Mouse (Mus musculus) frontal cortex, postnatal 10 days (tissue): ENCODE data around the gene Rasgrp2.

Source experiments
- DNase-seq, 2 experiments: peaks; one replicate each; pipeline ENCODE4 v3.0.0; 2022; ENCODE audit warnings: low spot score in 2 of 2, mixed read lengths in 1 of 2

The Rasgrp2 gene

GRCm38 (mm10) chr19:6382323-6382924 lies 16.7 kb upstream of the Rasgrp2 start:
- DNase-seq = no peak

DNA sequence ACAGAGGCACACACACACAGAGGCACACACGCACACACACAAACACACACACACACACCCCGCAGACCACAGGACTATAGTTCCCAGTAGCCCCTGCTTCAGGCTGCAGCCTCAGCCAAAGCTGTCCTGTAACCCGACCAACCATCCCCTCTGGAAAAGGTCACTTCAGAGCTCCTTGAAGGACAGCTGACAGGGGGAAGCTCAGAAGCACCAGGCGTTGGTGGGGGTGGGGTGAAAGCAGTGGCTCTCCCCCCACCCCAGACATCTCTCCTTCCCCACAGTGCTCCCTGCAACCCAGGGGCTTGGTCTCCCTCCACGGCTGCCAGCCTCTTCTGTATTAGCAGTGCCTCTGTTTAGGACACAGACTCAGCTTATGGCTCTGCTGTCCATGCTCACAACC lies 15.7 kb upstream of the Rasgrp2 start:
- no peak for DNase-seq

- peak in 1 of 2 experiments; percentile 56 for DNase-seq
Observed at GRCm38 (mm10) chr19:6384128-6384527, 15.0 kb upstream of the Rasgrp2 start, which contains the start of gene Pygm. Pygm (plus strand) TSS chr19:6384399.

- DNase-seq = no peak
Observed at GRCm38 (mm10) chr19:6384954-6385353, 14.2 kb upstream of the Rasgrp2 start.

- no peak for DNase-seq
Observed at GRCm38 (mm10) chr19:6385419-6385818, 13.7 kb upstream of the Rasgrp2 start.

GRCm38 (mm10) chr19:6385821-6386220 lies 13.3 kb upstream of the Rasgrp2 start:
- no peak for DNase-seq

- no peak for DNase-seq
Observed at GRCm38 (mm10) chr19:6386234-6386633, 12.9 kb upstream of the Rasgrp2 start.

DNA sequence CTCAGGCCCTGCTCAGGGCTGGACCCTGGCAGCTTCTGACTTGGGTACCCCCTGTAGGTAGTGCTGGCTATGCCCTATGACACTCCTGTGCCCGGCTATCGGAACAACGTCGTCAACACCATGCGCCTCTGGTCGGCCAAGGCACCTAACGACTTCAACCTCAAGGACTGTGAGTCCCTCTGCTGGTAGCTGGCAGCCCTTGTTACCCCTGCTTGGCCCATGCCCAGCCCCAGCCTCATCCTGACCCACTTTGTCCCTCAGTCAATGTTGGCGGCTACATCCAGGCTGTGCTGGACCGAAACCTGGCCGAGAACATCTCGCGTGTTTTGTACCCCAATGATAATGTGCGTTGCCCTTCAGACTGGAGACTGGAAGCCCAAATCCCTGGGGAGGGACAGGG lies 11.1 kb upstream of the Rasgrp2 start:
- DNase-seq = no peak

DNA sequence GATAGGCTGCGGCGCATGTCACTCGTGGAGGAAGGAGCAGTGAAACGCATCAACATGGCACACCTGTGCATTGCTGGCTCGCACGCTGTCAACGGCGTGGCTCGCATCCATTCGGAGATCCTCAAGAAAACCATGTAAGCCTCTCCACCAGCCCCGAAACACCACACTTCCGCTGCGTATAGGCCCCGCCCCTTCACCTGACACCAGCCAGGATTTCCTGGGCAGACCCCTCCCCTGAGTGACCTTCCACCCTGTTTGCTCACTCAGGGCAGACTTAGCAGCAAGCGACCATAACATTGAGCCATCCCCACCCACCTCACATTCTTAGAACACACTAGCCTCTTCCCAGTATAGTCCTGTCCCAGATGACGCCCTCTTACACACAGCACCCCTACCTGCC lies 9.3 kb upstream of the Rasgrp2 start:
- no peak for DNase-seq

GRCm38 (mm10) chr19:6390251-6390650 lies 8.9 kb upstream of the Rasgrp2 start:
- no peak for DNase-seq

DNA sequence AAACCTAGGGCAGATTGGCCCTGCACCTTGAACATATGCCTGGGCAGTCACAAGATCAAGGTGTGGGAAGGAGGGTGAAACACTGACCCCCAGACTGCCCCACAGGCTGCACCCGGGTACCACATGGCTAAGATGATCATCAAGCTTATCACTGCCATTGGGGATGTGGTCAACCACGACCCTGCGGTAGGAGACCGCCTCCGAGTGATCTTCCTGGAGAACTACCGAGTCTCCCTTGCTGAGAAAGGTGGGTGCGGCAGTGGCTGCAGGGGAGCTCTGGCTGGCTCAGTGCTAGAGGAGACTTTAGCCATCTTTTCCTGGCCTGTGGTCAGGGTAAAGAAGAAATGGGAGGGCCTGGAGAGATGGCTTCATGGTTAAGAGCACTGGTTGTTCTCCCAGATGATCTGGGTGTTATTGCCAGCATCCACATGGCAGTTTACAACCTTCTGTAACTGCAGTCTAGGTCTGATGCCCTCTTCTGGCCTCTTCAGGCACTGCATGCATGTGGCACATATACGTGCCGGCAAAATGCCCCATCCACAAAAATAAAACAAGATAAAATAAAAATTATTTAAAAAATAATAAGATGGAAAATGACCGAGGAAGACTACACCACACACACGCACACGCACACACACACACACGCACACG lies 6.3 kb upstream of the Rasgrp2 start:
- no peak for DNase-seq

GRCm38 (mm10) chr19:6393637-6394036 lies 5.5 kb upstream of the Rasgrp2 start:
- DNase-seq = no peak

DNA sequence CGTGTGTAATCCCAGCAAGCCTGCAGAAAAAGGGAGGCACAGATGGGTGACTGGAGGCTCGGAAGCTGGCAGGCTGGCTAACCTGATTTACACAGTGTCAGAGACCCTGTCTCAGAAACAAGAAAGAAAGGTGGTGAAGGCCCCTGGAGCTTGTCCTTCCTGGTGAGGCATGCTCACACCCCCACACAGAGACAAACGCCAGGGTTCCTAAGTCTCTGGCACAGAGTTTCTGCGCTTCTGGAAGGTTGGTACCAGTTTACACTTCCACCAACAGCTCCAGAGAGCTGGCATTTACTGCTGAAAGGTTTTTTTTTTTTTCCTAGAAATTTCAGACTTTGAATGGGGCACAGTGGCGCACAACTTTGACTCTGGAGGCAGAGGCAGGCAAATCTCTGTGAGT lies 2.9 kb upstream of the Rasgrp2 start:
- DNase-seq = no peak

DNA sequence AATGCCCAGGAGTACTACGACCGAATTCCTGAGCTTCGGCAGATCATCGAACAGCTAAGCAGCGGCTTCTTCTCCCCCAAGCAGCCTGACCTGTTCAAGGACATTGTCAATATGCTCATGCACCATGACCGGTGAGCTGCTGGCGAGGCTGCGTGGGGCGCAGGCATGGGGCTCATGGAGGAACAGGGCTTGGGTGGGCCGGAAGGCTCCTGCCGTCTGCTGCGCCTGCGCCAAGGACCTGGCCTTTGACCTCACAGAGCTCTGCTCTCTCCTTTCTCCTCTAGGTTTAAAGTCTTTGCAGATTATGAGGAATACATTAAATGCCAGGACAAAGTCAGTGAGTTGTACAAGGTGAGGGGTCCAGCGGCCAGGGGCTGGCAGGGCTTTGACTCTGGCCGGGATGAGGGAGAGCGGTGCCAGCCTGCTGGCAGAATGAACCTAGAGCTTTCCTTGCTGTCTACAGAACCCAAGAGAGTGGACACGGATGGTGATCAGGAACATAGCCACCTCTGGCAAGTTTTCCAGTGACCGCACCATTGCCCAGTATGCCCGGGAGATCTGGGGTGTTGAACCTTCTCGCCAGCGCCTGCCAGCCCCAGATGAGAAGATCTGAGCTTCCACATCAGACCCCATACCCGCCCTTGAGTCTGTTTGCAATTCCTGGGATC lies 1.4 kb upstream of the Rasgrp2 start:
- DNase-seq = no peak

DNA sequence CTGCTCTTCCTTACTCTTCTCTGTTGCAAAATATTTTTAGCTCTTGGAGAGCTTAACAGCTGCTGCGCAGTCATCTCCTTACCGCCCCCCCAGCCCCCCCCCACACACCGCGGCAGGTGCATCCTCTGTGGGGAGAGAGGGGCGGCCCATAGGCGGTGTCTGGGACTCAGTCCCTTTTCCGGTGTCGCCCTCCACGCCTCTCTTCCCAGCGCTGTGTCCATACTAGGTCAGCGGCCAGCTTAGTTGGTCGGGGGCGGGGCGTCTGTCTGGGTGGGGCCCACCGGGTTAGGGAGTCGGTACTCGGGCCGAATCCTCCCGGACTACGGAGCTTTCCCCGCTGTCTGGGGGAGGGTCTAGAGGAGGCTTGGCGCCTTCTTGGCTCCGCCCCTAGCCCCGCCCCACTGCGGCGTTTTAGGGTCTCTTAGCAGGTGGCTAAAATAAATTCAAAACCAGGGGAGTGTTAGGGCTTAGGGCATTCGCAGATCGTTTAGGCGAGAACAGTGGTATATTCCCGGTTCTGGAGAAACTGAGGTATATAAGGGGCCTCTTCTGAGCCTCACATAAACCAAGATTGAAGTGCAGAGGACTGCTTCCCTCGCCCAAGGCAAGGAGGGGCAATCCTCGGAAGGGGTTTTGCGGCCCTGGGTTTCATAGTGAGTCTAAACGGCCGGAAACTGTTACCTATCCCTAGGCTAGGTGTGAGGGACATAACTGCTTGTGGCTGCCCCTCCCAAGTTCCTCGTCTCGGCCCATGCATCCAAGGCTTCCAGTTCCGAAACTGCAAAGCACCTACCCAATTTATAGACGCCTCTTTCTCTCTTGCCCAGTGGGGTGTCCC lies 474 bp upstream of the Rasgrp2 start:
- peak in 1 of 2 experiments; percentile 66 for DNase-seq

DNA sequence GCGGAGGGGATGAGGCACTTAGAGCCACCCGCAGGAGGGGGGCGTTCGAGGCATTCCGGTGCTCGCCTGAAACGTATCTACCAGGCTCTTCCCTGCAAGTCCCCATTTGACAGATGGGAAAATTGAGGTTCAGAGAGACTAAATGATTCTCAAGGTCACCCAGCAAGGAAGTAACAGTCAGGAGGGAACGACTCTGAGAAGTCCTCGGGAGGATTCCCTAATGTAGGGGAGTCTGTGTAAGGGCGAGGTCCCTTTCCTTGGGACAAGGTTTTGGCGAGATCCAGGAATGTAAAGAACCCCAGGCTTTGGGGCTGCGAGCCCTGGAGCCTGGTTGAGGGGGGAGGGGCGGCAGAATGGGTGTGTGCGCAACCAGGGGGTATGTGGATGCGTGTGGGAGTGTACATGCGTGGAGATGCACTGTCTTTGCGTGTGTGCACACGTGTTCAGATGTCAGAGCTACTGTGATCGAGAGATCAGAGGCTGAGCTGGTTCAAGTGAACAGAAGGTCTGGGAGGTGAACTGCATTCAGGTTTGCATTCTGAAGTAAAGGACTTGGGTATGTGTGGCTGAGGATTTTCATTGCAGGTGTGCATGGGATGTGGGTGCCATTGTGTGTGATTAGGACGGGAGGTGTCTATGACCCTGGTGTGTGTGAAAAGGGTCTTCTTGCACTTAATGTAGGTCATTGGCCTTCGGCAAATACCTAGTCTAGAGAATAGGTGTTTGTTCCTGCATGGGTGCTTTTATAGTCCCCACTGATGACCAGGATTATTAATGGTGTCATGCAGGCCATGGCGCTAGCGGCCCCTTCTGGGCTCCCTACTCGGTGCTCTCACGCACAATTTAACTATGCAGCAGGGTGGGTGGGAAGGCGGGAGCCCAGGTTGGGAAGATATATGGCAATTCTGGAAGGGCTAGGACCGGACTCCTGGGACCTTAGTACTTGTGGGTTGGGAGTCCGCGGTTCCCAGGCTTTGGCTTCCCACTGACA lies 1.3 kb downstream of the Rasgrp2 start:
- peak in 1 of 2 experiments; percentile 63 for DNase-seq

- DNase-seq = peak; percentile 50 to 71
Observed at GRCm38 (mm10) chr19:6401131-6401815, 2.1 kb downstream of the Rasgrp2 start.

- no peak for DNase-seq
Observed at GRCm38 (mm10) chr19:6401951-6402350, 2.8 kb downstream of the Rasgrp2 start.

DNA sequence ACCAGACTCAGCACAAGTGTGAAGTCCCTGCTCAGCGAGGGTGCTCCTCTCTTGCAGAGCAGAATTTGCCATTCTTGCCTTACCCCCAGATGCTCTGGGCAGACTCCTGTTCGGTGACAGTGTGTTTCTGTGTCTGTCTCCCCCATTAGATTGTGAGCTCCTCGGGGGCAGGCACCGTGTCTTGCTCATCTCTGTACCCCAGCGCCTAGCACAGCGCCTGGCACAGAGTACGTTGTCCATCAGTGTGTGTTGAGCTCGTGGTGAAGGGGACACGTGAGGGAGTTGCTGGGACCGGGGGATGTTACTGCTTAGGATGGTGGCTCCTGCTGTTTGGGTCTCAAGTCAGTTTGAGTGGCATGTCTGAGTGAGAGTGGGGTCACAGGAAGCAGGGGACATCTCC lies 4.7 kb downstream of the Rasgrp2 start:
- DNase-seq = no peak

- DNase-seq = no peak
Observed at GRCm38 (mm10) chr19:6405433-6405832, 6.3 kb downstream of the Rasgrp2 start.
